Mouse (Mus musculus): ENCODE measurements around the gene Ror1. TPM values are rescaled to one million over a fixed set of nuclear protein-coding genes. Genes with fewer than 3 reads are reported as not detected.

Gene Ror1
- polyA plus RNA-seq, 1 experiment from 2014 or later: 15.8 TPM

- Histone ChIP-seq H3K27ac (no peak overlapping the region), H3K4me2 (no peak overlapping the region)
- 65% methylated on average over 2 of the region's 2 CpGs for WGBS
Observed at GRCm38 (mm10) chr4:100335168-100335567, 239.6 kb downstream of the Ror1 start.

GRCm38 (mm10) chr4:100347791-100348190 lies 252.2 kb downstream of the Ror1 start:
- WGBS: 81% methylated on average over 3 of the region's 3 CpGs
- Histone ChIP-seq H3K27me3 (no peaks in the 10 kb centered on the region), H3K4me3 (no peak overlapping the region), H3K4me2 (no peak overlapping the region), H3K27ac (no peak overlapping the region), H3K36me3 (no peaks in the 10 kb centered on the region), H3K9me3 (no peaks in the 10 kb centered on the region), H3K9ac (no peak overlapping the region), H3K4me1 (no peaks in the 10 kb centered on the region)
- ATAC-seq (ENCODE audit: borderline replicate concordance, extremely low read depth, low FRiP score, low TSS enrichment): no peak

More at GRCm38 (mm10) chr4:100335168-100335567, 239.6 kb downstream of the Ror1 start:
- H3K4me1 ChIP-seq: peaks cover 7% of the 10 kb centered on the region; the same call in 1 of the 2 replicates
- no peaks in the 10 kb centered on the region for H3K9me3 ChIP-seq
- H3K27me3 ChIP-seq: no peaks in the 10 kb centered on the region
- H3K4me3 ChIP-seq: no peak overlapping the region
- no peaks in the 10 kb centered on the region for H3K36me3 ChIP-seq
- ATAC-seq (ENCODE audit: borderline replicate concordance, extremely low read depth, low FRiP score, low TSS enrichment): no peak
- H3K9ac ChIP-seq: no peak overlapping the region

- Histone ChIP-seq H3K9me3 (no peaks in the 10 kb centered on the region), H3K36me3 (no peaks in the 10 kb centered on the region), H3K9ac (no peak overlapping the region), H3K4me2 (no peak overlapping the region), H3K27ac (no peak overlapping the region), H3K4me1 (no peaks in the 10 kb centered on the region), H3K27me3 (no peaks in the 10 kb centered on the region), H3K4me3 (no peak overlapping the region)
- ATAC-seq (ENCODE audit: borderline replicate concordance, extremely low read depth, low FRiP score, low TSS enrichment): no peak; the same call in 1 of the 2 replicates
- 86% methylated on average over 7 of the region's 7 CpGs for WGBS
Observed at GRCm38 (mm10) chr4:100350106-100350795, 254.7 kb downstream of the Ror1 start.

- H3K36me3 ChIP-seq: no peaks in the 10 kb centered on the region
- H3K9ac ChIP-seq: no peak overlapping the region
- no peak for ATAC-seq (ENCODE audit: borderline replicate concordance, extremely low read depth, low FRiP score, low TSS enrichment)
- H3K9me3 ChIP-seq: no peaks in the 10 kb centered on the region
- H3K4me1 ChIP-seq: no peaks in the 10 kb centered on the region
- no peak overlapping the region for H3K4me2 ChIP-seq
- no peak overlapping the region for H3K4me3 ChIP-seq
- H3K27me3 ChIP-seq: no peaks in the 10 kb centered on the region
- H3K27ac ChIP-seq: no peak overlapping the region
Observed at GRCm38 (mm10) chr4:100351797-100352290, 256.3 kb downstream of the Ror1 start.

GRCm38 (mm10) chr4:100355566-100355965 lies 260.0 kb downstream of the Ror1 start:
- Histone ChIP-seq H3K36me3 (no peaks in the 10 kb centered on the region), H3K9me3 (no peaks in the 10 kb centered on the region), H3K27ac (no peak overlapping the region), H3K9ac (no peak overlapping the region), H3K4me1 (peaks cover 17% of the 10 kb centered on the region; the same call in 1 of the 2 replicates), H3K4me3 (no peak overlapping the region), H3K4me2 (no peak overlapping the region), H3K27me3 (no peaks in the 10 kb centered on the region)
- no peak for ATAC-seq (ENCODE audit: borderline replicate concordance, extremely low read depth, low FRiP score, low TSS enrichment)
- WGBS: 56% methylated on average over 5 of the region's 5 CpGs

- peak overlapping the region; percentile 3 for H3K27ac ChIP-seq
- no peak overlapping the region for H3K9ac ChIP-seq
- H3K36me3 ChIP-seq: no peaks in the 10 kb centered on the region
- no peaks in the 10 kb centered on the region for H3K27me3 ChIP-seq
- no peak overlapping the region for H3K4me2 ChIP-seq
- 56% methylated on average over 4 of the region's 4 CpGs for WGBS
- H3K4me1 ChIP-seq: peaks cover 21% of the 10 kb centered on the region; the same call in 1 of the 2 replicates
- ATAC-seq (ENCODE audit: borderline replicate concordance, extremely low read depth, low FRiP score, low TSS enrichment): peak; percentile 65; the same call in 1 of the 2 replicates
- no peak overlapping the region for H3K4me3 ChIP-seq
- H3K9me3 ChIP-seq: no peaks in the 10 kb centered on the region
Observed at GRCm38 (mm10) chr4:100357881-100358589, 262.4 kb downstream of the Ror1 start.

- Histone ChIP-seq H3K9me3 (no peaks in the 10 kb centered on the region), H3K9ac (no peak overlapping the region), H3K4me3 (no peak overlapping the region), H3K27ac (no peak overlapping the region; the same call in 1 of the 2 replicates), H3K4me2 (no peak overlapping the region), H3K27me3 (no peaks in the 10 kb centered on the region), H3K36me3 (no peaks in the 10 kb centered on the region), H3K4me1 (peaks cover 10% of the 10 kb centered on the region)
- 82% methylated on average over 7 of the region's 7 CpGs for WGBS
- no peak for ATAC-seq (ENCODE audit: borderline replicate concordance, extremely low read depth, low FRiP score, low TSS enrichment)
Observed at GRCm38 (mm10) chr4:100363666-100364065, 268.1 kb downstream of the Ror1 start.

- no peak for ATAC-seq (ENCODE audit: borderline replicate concordance, extremely low read depth, low FRiP score, low TSS enrichment)
- H3K36me3 ChIP-seq: no peaks in the 10 kb centered on the region
- no peak overlapping the region for H3K4me2 ChIP-seq
- H3K9me3 ChIP-seq: no peaks in the 10 kb centered on the region
- no peaks in the 10 kb centered on the region for H3K27me3 ChIP-seq
- 88% methylated on average over 2 of the region's 2 CpGs for WGBS
- no peak overlapping the region for H3K27ac ChIP-seq
- peaks cover 31% of the 10 kb centered on the region for H3K4me1 ChIP-seq
- H3K4me3 ChIP-seq: no peak overlapping the region
- H3K9ac ChIP-seq: no peak overlapping the region
Observed at GRCm38 (mm10) chr4:100368691-100369090, 273.1 kb downstream of the Ror1 start.

- WGBS: 86% methylated on average over 7 of the region's 7 CpGs
- Histone ChIP-seq H3K9ac (no peak overlapping the region), H3K9me3 (no peaks in the 10 kb centered on the region), H3K36me3 (no peaks in the 10 kb centered on the region), H3K4me2 (no peak overlapping the region), H3K27me3 (no peaks in the 10 kb centered on the region), H3K4me3 (no peak overlapping the region), H3K4me1 (peaks cover 34% of the 10 kb centered on the region), H3K27ac (no peak overlapping the region)
- no peak for ATAC-seq (ENCODE audit: borderline replicate concordance, extremely low read depth, low FRiP score, low TSS enrichment)
Observed at GRCm38 (mm10) chr4:100369541-100370174, 274.1 kb downstream of the Ror1 start.

GRCm38 (mm10) chr4:100372806-100373205 lies 277.2 kb downstream of the Ror1 start:
- Histone ChIP-seq H3K4me2 (no peak overlapping the region; the same call in 1 of the 2 replicates), H3K36me3 (no peaks in the 10 kb centered on the region), H3K4me3 (no peak overlapping the region), H3K9me3 (no peaks in the 10 kb centered on the region), H3K27me3 (no peaks in the 10 kb centered on the region), H3K4me1 (peaks cover 41% of the 10 kb centered on the region), H3K9ac (no peak overlapping the region), H3K27ac (peak overlapping the region; percentile 56)
- WGBS: 24% methylated on average over 11 of the region's 11 CpGs
- ATAC-seq (ENCODE audit: borderline replicate concordance, extremely low read depth, low FRiP score, low TSS enrichment): peak; percentile 44; the same call in 1 of the 2 replicates

GRCm38 (mm10) chr4:100373780-100374179 lies 278.2 kb downstream of the Ror1 start:
- no peak overlapping the region for H3K9ac ChIP-seq
- H3K4me3 ChIP-seq: no peak overlapping the region
- H3K36me3 ChIP-seq: no peaks in the 10 kb centered on the region
- no peak for ATAC-seq (ENCODE audit: borderline replicate concordance, extremely low read depth, low FRiP score, low TSS enrichment)
- WGBS: 43% methylated on average over 4 of the region's 4 CpGs
- no peak overlapping the region for H3K27ac ChIP-seq
- H3K4me2 ChIP-seq: no peak overlapping the region
- no peaks in the 10 kb centered on the region for H3K9me3 ChIP-seq
- H3K27me3 ChIP-seq: no peaks in the 10 kb centered on the region
- H3K4me1 ChIP-seq: peaks cover 40% of the 10 kb centered on the region

- Histone ChIP-seq H3K27ac (no peak overlapping the region), H3K9me3 (no peaks in the 10 kb centered on the region), H3K4me3 (no peak overlapping the region), H3K4me1 (peaks cover 36% of the 10 kb centered on the region), H3K9ac (no peak overlapping the region), H3K27me3 (no peaks in the 10 kb centered on the region), H3K4me2 (no peak overlapping the region), H3K36me3 (no peaks in the 10 kb centered on the region)
- WGBS: 87% methylated on average over 5 of the region's 5 CpGs
- ATAC-seq (ENCODE audit: borderline replicate concordance, extremely low read depth, low FRiP score, low TSS enrichment): no peak
Observed at GRCm38 (mm10) chr4:100375286-100375685, 279.7 kb downstream of the Ror1 start.
